Mouse (Mus musculus): ENCODE measurements around the gene Wnt2. TPM values are rescaled to one million over a fixed set of nuclear protein-coding genes. Genes with fewer than 3 reads are reported as not detected.

Wnt2 gene
- polyA plus RNA-seq, 1 experiment, result 3.0 TPM

- Histone ChIP-seq H3K27ac (ENCODE audit: insufficient read depth, low read length) (no peak overlapping the region), H3K4me3 (ENCODE audit: insufficient read depth, low read length) (no peak overlapping the region), H3K4me1 (ENCODE audit: control insufficient read depth, insufficient read depth, low read length) (no peaks in the 10 kb centered on the region)
- no peak for TF ChIP-seq POLR2A (IDR thresholded peaks at IDR 0.05; ENCODE audit: extremely low read depth, insufficient read depth, low read length)
- TF ChIP-seq CTCF (IDR thresholded peaks at IDR 0.05; ENCODE audit: extremely low read depth, insufficient read depth, low read length), result no peak
These were observed 51.0 kb downstream of the Wnt2 start for GRCm38 (mm10) chr6:17979361-17979760.

- H3K4me1 ChIP-seq (ENCODE audit: control insufficient read depth, insufficient read depth, low read length), result no peaks in the 10 kb centered on the region
- no peak for TF ChIP-seq POLR2A (IDR thresholded peaks at IDR 0.05; ENCODE audit: extremely low read depth, insufficient read depth, low read length)
- no peak for TF ChIP-seq CTCF (IDR thresholded peaks at IDR 0.05; ENCODE audit: extremely low read depth, insufficient read depth, low read length)
- no peak overlapping the region for H3K27ac ChIP-seq (ENCODE audit: insufficient read depth, low read length)
These were observed 51.5 kb downstream of the Wnt2 start for GRCm38 (mm10) chr6:17978881-17979280.

GRCm38 (mm10) chr6:17978324-17978723, 52.1 kb downstream of the Wnt2 start:
- TF ChIP-seq POLR2A (IDR thresholded peaks at IDR 0.05; ENCODE audit: extremely low read depth, insufficient read depth, low read length) (no peak), CTCF (IDR thresholded peaks at IDR 0.05; ENCODE audit: extremely low read depth, insufficient read depth, low read length) (no peak)
- Histone ChIP-seq H3K27ac (ENCODE audit: insufficient read depth, low read length) (no peak overlapping the region), H3K4me3 (ENCODE audit: insufficient read depth, low read length) (no peak overlapping the region), H3K4me1 (ENCODE audit: control insufficient read depth, insufficient read depth, low read length) (no peaks in the 10 kb centered on the region)

More at GRCm38 (mm10) chr6:17978881-17979280, 51.5 kb downstream of the Wnt2 start:
- no peak overlapping the region for H3K4me3 ChIP-seq (ENCODE audit: insufficient read depth, low read length)

GRCm38 (mm10) chr6:17977165-17977564, 53.2 kb downstream of the Wnt2 start:
- H3K4me1 ChIP-seq (ENCODE audit: control insufficient read depth, insufficient read depth, low read length), result no peaks in the 10 kb centered on the region
- no peak overlapping the region for H3K4me3 ChIP-seq (ENCODE audit: insufficient read depth, low read length)
- TF ChIP-seq CTCF (IDR thresholded peaks at IDR 0.05; ENCODE audit: extremely low read depth, insufficient read depth, low read length), result no peak
- no peak for TF ChIP-seq POLR2A (IDR thresholded peaks at IDR 0.05; ENCODE audit: extremely low read depth, insufficient read depth, low read length)
- H3K27ac ChIP-seq (ENCODE audit: insufficient read depth, low read length), result no peak overlapping the region

GRCm38 (mm10) chr6:17974416-17974815, 56.0 kb downstream of the Wnt2 start:
- Histone ChIP-seq H3K4me3 (ENCODE audit: insufficient read depth, low read length) (no peak overlapping the region), H3K4me1 (ENCODE audit: control insufficient read depth, insufficient read depth, low read length) (no peaks in the 10 kb centered on the region), H3K27ac (ENCODE audit: insufficient read depth, low read length) (no peak overlapping the region)
- no peak for TF ChIP-seq POLR2A (IDR thresholded peaks at IDR 0.05; ENCODE audit: extremely low read depth, insufficient read depth, low read length)
- TF ChIP-seq CTCF (IDR thresholded peaks at IDR 0.05; ENCODE audit: extremely low read depth, insufficient read depth, low read length), result no peak

GRCm38 (mm10) chr6:17971393-17971792, 59.0 kb downstream of the Wnt2 start:
- no peak overlapping the region for H3K27ac ChIP-seq (ENCODE audit: insufficient read depth, low read length)
- TF ChIP-seq POLR2A (IDR thresholded peaks at IDR 0.05; ENCODE audit: extremely low read depth, insufficient read depth, low read length) (no peak), CTCF (IDR thresholded peaks at IDR 0.05; ENCODE audit: extremely low read depth, insufficient read depth, low read length) (no peak)
- H3K4me3 ChIP-seq (ENCODE audit: insufficient read depth, low read length), result no peak overlapping the region
- no peaks in the 10 kb centered on the region for H3K4me1 ChIP-seq (ENCODE audit: control insufficient read depth, insufficient read depth, low read length)

- TF ChIP-seq POLR2A (IDR thresholded peaks at IDR 0.05; ENCODE audit: extremely low read depth, insufficient read depth, low read length) (no peak), CTCF (IDR thresholded peaks at IDR 0.05; ENCODE audit: extremely low read depth, insufficient read depth, low read length) (no peak)
- Histone ChIP-seq H3K4me1 (ENCODE audit: control insufficient read depth, insufficient read depth, low read length) (no peaks in the 10 kb centered on the region), H3K27ac (ENCODE audit: insufficient read depth, low read length) (no peak overlapping the region), H3K4me3 (ENCODE audit: insufficient read depth, low read length) (no peak overlapping the region)
These were observed 60.6 kb downstream of the Wnt2 start for GRCm38 (mm10) chr6:17969815-17970214.

- TF ChIP-seq CTCF (IDR thresholded peaks at IDR 0.05; ENCODE audit: extremely low read depth, insufficient read depth, low read length), result no peak
- H3K27ac ChIP-seq (ENCODE audit: insufficient read depth, low read length), result no peak overlapping the region
- H3K4me1 ChIP-seq (ENCODE audit: control insufficient read depth, insufficient read depth, low read length), result no peaks in the 10 kb centered on the region
- H3K4me3 ChIP-seq (ENCODE audit: insufficient read depth, low read length), result no peak overlapping the region
These were observed 61.8 kb downstream of the Wnt2 start for GRCm38 (mm10) chr6:17968467-17969144.

- Histone ChIP-seq H3K27ac (ENCODE audit: insufficient read depth, low read length) (no peak overlapping the region), H3K4me3 (ENCODE audit: insufficient read depth, low read length) (no peak overlapping the region), H3K4me1 (ENCODE audit: control insufficient read depth, insufficient read depth, low read length) (no peaks in the 10 kb centered on the region)
- no peak for TF ChIP-seq POLR2A (IDR thresholded peaks at IDR 0.05; ENCODE audit: extremely low read depth, insufficient read depth, low read length)
- no peak for TF ChIP-seq CTCF (IDR thresholded peaks at IDR 0.05; ENCODE audit: extremely low read depth, insufficient read depth, low read length)
These were observed 66.9 kb downstream of the Wnt2 start for GRCm38 (mm10) chr6:17963455-17963854.

- Histone ChIP-seq H3K4me1 (ENCODE audit: control insufficient read depth, insufficient read depth, low read length) (no peaks in the 10 kb centered on the region), H3K27ac (ENCODE audit: insufficient read depth, low read length) (no peak overlapping the region), H3K4me3 (ENCODE audit: insufficient read depth, low read length) (no peak overlapping the region)
- TF ChIP-seq CTCF (IDR thresholded peaks at IDR 0.05; ENCODE audit: extremely low read depth, insufficient read depth, low read length), result no peak
- TF ChIP-seq POLR2A (IDR thresholded peaks at IDR 0.05; ENCODE audit: extremely low read depth, insufficient read depth, low read length), result no peak
These were observed 78.6 kb downstream of the Wnt2 start for GRCm38 (mm10) chr6:17951779-17952178.

Measured in cortical plate, adult 2 months (tissue).